Mouse (Mus musculus) heart, postnatal 0 days (tissue): Measurements from ENCODE around the gene Sbp. TPM values are rescaled to one million over a fixed set of nuclear protein-coding genes. Genes with fewer than 3 reads are reported as not detected.

ENCODE experiments used
- ATAC-seq: fragments of 200-750 bp; cut with Nextera tagmentation; 2 replicates; pipeline ENCODE4 v1.8.0; 2017; ENCODE audit warnings: low read depth, moderate number of reproducible peaks, moderate library complexity; ENCODE audit not compliant: insufficient read depth
- DNase-seq: peaks from one replicate; pipeline ENCODE4 v3.0.0-alpha.2; 2016; ENCODE audit warnings: low spot score
- H3K27ac ChIP-seq: fragments of 300-500 bp; sonication (generic); 2 replicates; pipeline ENCODE4 v1.5.1; 2014; ENCODE audit warnings: low read depth, mild to moderate bottlenecking
- H3K27me3 ChIP-seq: fragments of 300-500 bp; sonication (generic); 2 replicates; pipeline ENCODE4 v1.6.1; 2014; ENCODE audit warnings: low read length, mixed read lengths; ENCODE audit not compliant: control insufficient read depth, insufficient read depth
- H3K36me3 ChIP-seq: fragments of 300-500 bp; sonication (generic); replicated peaks from 2 replicates; pipeline ENCODE4 v1.6.1; 2014; ENCODE audit warnings: low read length, mixed read lengths; ENCODE audit not compliant: control insufficient read depth, insufficient read depth
- H3K4me1 ChIP-seq: fragments of 300-500 bp; sonication (generic); 2 replicates; pipeline ENCODE4 v1.6.1; 2014; ENCODE audit warnings: antibody characterized with exemption; ENCODE audit not compliant: control insufficient read depth, insufficient read depth
- H3K4me2 ChIP-seq: fragments of 300-500 bp; sonication (generic); 2 replicates; pipeline ENCODE4 v1.6.1; 2014; ENCODE audit warnings: low read depth, mild to moderate bottlenecking, low read length, moderate library complexity
- H3K4me3 ChIP-seq: fragments of 300-500 bp; sonication (generic); 2 replicates; pipeline ENCODE4 v1.5.1; 2014; ENCODE audit warnings: low read depth, low read length
- H3K9ac ChIP-seq: fragments of 300-500 bp; sonication (generic); replicated peaks from 2 replicates; pipeline ENCODE4 v1.6.1; 2014; ENCODE audit warnings: low read depth, low read length, mixed read lengths
- H3K9me3 ChIP-seq: fragments of 300-500 bp; sonication (generic); replicated peaks from 2 replicates; pipeline ENCODE4 v1.6.1; 2016; ENCODE audit warnings: low read length; ENCODE audit not compliant: control insufficient read depth
- CTCF ChIP-seq: IDR thresholded peaks from 2 replicates; pipeline ENCODE4 v1.5.1; 2016; ENCODE audit warnings: antibody characterized with exemption, control low read depth, low read depth
- EP300 ChIP-seq: IDR thresholded peaks from 2 replicates; pipeline ENCODE4 v1.6.1; 2016; ENCODE audit warnings: antibody characterized with exemption, low read depth
- WGBS: fragments of 180-500 bp; shearing (Covaris S2); extraction: QIAGEN DNeasy Blood & Tissue Kit; methylation state at CpG from one replicate; pipeline ENCODE4 v1.1.7; 2014; 5-methylcytosine and 5-hydroxymethylcytosine counted together
- polyA plus RNA-seq: library from polyadenylated mRNA; unstranded; fragments of >200 nt; fragmentation: Nextera tagmentation; extraction: Ambion mirVana; gene quantifications from 2 replicates; pipeline ENCODE4 v1.2.1, GENCODE M21; 2015
- total RNA-seq: library from RNA; depleted of rRNA; stranded (reverse); fragments of >200 nt; gene quantifications from 2 replicates; pipeline ENCODE4 v1.2.3, GENCODE M21; 2014; ENCODE audit warnings: low replicate concordance

Gene Sbp
- total and polyA plus RNA-seq, 2 experiments from 2014 or later, result not detected

DNA sequence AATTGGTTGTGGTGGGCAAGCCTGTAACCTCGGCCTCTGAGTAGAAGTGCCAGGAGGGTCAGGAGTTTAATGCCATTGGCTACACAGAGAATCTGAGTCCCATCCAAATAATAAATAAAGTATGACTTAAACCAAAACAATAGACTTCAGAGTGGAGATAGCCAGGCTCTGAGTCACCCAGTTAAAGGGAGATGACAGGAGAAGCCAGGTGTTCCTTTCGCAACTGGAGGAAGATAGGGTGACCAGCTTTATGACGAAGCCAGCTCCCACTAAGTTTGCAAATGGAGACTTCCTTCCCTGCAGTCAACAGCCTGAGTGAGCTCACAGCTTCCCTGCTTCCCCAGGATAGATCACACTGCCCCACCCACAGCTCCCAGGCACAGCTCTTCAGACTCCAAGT, 38.0 kb downstream of the Sbp start:
- Histone ChIP-seq H3K27me3 (no peaks in the 10 kb centered on the region), H3K27ac (no peak overlapping the region), H3K36me3 (no peaks in the 10 kb centered on the region), H3K9me3 (no peaks in the 10 kb centered on the region), H3K4me2 (no peak overlapping the region), H3K4me3 (no peak overlapping the region), H3K4me1 (no peaks in the 10 kb centered on the region), H3K9ac (no peak overlapping the region)
- no peak for TF ChIP-seq CTCF
- no peak for TF ChIP-seq EP300
- no peak for ATAC-seq
- 50% methylated on average over 3 of the region's 3 CpGs for WGBS
- DNase-seq, result no peak

DNA sequence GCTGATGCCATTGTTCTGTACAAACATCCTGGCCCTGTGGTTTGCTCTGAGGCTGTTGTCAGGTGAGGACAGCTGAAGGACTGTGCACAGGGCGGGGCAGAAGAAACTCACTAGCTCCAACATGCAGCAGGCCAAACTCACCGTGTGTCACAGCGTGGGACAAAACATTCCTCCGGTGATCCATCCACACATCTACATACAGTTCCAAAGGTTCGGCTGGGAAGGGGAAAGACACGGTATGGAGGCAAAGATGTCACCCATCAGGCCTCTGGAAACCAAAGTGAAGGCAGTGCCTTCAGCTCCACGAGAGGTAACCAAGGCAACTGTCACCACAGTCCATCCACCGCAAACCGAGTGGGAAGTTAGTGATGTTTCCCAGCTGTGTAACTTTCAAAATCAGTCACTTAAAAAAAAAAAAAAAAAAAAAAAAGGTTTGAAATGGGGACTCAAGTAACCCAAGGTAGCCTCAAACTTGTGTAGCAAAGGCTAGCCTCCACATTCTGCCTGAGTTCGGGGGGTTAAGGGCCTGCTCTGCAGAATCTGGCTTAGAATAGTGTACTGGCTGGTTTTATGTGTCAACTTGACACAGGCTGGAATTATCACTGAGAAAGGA, 38.9 kb downstream of the Sbp start, which contains the start of gene Prss30:
Gene Prss30 (minus strand): TSS at position 270 of the 613 bp plus-strand sequence.
- H3K36me3 ChIP-seq, result no peaks in the 10 kb centered on the region
- H3K9ac ChIP-seq, result no peak within 1 kb of the TSS
- WGBS, result 61% methylated on average over 10 of the region's 10 CpGs
- DNase-seq (no peak), ATAC-seq (no peak)
- H3K4me1 ChIP-seq, result no peaks in the 10 kb centered on the region
- no peak within 1 kb of the TSS for H3K4me2 ChIP-seq
- H3K27ac ChIP-seq, result no peak within 1 kb of the TSS
- TF ChIP-seq EP300, result no peak
- no peak for TF ChIP-seq CTCF
- no peaks in the 10 kb centered on the region for H3K9me3 ChIP-seq
- no peak within 1 kb of the TSS for H3K4me3 ChIP-seq
- no peaks in the 10 kb centered on the region for H3K27me3 ChIP-seq

DNA sequence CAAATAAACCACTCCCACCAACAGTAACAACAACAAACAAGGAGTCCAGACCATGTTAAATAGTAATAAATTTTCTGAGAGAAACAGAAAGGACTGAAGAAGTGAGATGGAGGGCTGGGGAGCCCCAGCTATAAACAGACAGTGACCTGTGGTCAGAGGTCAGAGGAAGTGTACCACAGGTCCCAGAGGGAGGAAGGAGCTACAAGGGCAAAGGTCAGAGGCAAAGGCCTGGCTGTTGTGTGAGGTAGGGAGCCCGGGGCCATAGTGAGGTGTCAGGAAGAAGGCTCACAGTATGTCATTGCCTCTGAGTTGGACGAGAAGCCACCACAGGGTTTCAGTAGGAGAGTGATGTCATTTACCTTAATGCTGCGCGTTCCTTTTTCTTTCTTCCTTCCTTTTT, 41.4 kb downstream of the Sbp start:
- Histone ChIP-seq H3K4me3 (no peak overlapping the region), H3K4me2 (no peak overlapping the region), H3K4me1 (no peaks in the 10 kb centered on the region), H3K9me3 (no peaks in the 10 kb centered on the region), H3K27me3 (no peaks in the 10 kb centered on the region), H3K9ac (no peak overlapping the region), H3K27ac (no peak overlapping the region), H3K36me3 (no peaks in the 10 kb centered on the region)
- DNase-seq, result no peak
- TF ChIP-seq CTCF (no peak), EP300 (no peak)
- WGBS, result 58% methylated on average over 4 of the region's 4 CpGs
- ATAC-seq, result no peak

DNA sequence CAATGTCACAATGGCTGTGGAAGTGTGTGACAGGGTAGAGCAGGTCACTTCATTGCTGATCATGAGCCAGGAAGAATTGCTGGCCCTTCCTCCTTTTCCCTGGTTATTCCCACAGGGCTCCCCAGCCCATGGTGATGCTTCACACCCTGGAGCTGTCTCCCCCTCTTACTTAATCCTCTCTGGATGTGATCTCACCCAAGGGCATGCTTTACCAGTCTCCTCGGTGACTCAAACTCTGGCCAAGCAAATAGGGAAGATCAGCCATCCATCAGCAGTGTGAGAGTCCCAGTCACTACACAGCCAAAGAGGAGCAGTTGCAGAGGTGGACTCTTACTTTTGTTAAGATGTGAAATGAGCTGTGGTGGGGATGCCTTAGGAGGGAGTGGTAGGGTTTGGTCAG, 43.5 kb downstream of the Sbp start:
- no peak for TF ChIP-seq CTCF
- no peak for TF ChIP-seq EP300
- Histone ChIP-seq H3K27ac (no peak overlapping the region), H3K4me3 (no peak overlapping the region), H3K9me3 (no peaks in the 10 kb centered on the region), H3K4me1 (no peaks in the 10 kb centered on the region), H3K4me2 (no peak overlapping the region), H3K27me3 (no peaks in the 10 kb centered on the region), H3K36me3 (no peaks in the 10 kb centered on the region), H3K9ac (no peak overlapping the region)
- 59% methylated on average over 1 of the region's 1 CpGs for WGBS
- DNase-seq (no peak), ATAC-seq (no peak)

DNA sequence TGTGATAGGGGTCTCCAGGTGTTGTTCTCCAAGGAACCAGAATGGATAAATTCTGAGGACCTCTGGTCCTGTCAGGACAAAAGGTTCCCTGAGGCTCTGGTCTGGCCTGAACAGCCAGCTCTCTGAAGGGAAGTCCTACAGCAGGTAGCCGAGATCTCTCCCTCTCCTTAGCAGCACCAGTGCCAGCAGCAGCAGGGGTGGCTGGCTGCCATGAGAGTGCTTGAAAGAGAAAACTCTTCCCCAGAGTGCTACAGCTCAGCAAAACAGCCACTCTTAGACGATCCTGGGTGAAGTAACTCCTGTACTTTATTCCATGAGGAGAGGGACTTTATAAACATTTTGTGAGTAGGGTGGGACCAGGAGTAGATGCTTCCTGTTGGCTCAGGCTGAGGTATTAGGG, 48.3 kb downstream of the Sbp start:
- no peak for ATAC-seq
- Histone ChIP-seq H3K27me3 (0 out of 2 replicates have a peak, but pooled peaks cover 3% of the 10 kb centered on the region), H3K9me3 (no peaks in the 10 kb centered on the region), H3K27ac (no peak overlapping the region), H3K4me2 (no peak overlapping the region), H3K36me3 (no peaks in the 10 kb centered on the region), H3K4me1 (no peaks in the 10 kb centered on the region), H3K9ac (no peak overlapping the region), H3K4me3 (no peak overlapping the region)
- no peak for DNase-seq
- TF ChIP-seq EP300 (no peak), CTCF (no peak)
- 17% methylated on average over 2 of the region's 2 CpGs for WGBS
